Mouse (Mus musculus): Measurements from ENCODE around the gene Prkar1a.

DNA sequence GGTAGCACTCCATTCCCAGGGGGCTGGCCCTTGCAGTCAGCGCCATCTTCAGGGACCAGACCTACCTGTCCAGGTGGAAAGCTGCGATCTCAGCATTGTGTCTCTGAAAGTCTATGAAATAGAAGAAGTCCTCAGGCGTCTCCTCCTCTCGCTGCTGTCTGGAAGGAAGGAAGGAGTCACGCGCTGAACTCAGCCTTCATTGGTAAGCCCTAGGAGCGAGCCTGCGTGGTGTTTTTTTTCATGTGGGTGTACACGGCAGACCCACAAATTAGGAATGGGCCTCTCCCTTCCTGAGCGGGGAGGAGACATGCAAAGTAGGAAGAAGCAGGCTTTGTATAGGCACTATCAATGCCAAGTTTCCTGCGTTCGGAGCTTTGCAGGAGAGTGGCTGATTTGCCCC is 29.1 kb downstream of the Prkar1a start:
- no peak for TF ChIP-seq CTCF (IDR thresholded peaks at IDR 0.05; ENCODE audit: low read depth, low read length)
- TF ChIP-seq POLR2A (IDR thresholded peaks at IDR 0.05; ENCODE audit: extremely low read depth, insufficient read depth, low read length) = no peak
